Mouse (Mus musculus): ENCODE measurements at regions not wholly inside any gene's neighbourhood (a gene's known extent, or its start where the extent isn't known, plus 50 kb on each side); places are given as distances from the start of the nearest gene placed in this dataset.

DNA sequence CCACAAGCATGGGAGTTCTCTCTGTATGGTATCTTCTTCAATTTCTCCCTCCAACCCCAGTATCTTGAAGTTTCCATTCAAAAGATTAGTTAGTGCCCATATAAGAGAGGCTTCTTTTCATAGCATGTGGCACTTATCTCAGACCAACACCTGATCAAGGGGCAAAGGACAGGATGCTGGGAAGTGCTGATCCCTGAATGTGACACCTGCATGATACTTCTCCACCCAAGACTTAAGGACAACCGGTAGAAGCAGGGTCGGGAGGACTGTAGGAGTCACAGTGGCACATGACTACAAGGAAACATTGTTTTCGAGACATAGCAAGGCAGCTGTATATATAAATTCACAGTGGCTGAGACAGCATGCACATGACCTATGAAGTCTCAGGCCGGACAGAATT, 227.6 kb upstream of the Cwc22 start:
- Histone ChIP-seq H3K9me3 (replicated peaks; ENCODE audit: control insufficient read depth, low read length) (no peaks in the 10 kb centered on the region), H3K27me3 (ENCODE audit: control insufficient read depth, insufficient read depth, low read depth, low read length) (no peaks in the 10 kb centered on the region), H3K4me3 (ENCODE audit: low read depth, low read length) (no peak overlapping the region), H3K27ac (ENCODE audit: low read length) (no peak overlapping the region), H3K36me3 (ENCODE audit: control insufficient read depth, insufficient read depth) (no peaks in the 10 kb centered on the region), H3K4me2 (ENCODE audit: low read depth, low read length) (no peak overlapping the region), H3K9ac (ENCODE audit: low read depth, low read length) (no peak overlapping the region), H3K4me1 (ENCODE audit: control insufficient read depth, low read depth, low read length) (no peaks in the 10 kb centered on the region)
- no peak for ATAC-seq (ENCODE audit: low read depth)
- 48% methylated on average over 4 of the region's 4 CpGs for WGBS (ENCODE audit: insufficient replicate concordance)

DNA sequence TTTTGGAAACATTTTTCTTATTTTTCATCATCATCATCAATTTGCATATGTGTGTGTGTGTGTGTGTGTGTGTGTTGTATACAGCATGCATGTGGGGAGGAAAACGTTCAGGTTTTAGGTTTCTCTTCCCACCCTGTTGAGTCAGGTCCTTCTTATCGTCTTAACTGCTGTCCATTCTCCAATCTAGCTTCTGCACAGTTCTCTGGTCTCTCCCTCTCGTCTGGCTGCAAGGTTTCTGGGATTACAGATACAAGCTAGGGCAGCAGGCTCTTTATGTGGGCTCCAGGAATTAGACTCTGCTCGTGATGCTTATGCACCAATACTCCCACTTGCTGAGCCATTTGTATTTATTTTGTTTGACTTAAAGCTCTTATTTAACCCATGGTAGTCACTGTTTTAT, 226.6 kb upstream of the Cwc22 start:
- H3K4me3 ChIP-seq (ENCODE audit: low read depth, low read length), result no peak overlapping the region
- no peaks in the 10 kb centered on the region for H3K4me1 ChIP-seq (ENCODE audit: control insufficient read depth, low read depth, low read length)
- no peaks in the 10 kb centered on the region for H3K9me3 ChIP-seq (replicated peaks; ENCODE audit: control insufficient read depth, low read length)
- H3K27me3 ChIP-seq (ENCODE audit: control insufficient read depth, insufficient read depth, low read depth, low read length), result no peaks in the 10 kb centered on the region
- no peak overlapping the region for H3K27ac ChIP-seq (ENCODE audit: low read length)
- H3K9ac ChIP-seq (ENCODE audit: low read depth, low read length), result no peak overlapping the region
- no peaks in the 10 kb centered on the region for H3K36me3 ChIP-seq (ENCODE audit: control insufficient read depth, insufficient read depth)
- no peak for ATAC-seq (ENCODE audit: low read depth)
- no peak overlapping the region for H3K4me2 ChIP-seq (ENCODE audit: low read depth, low read length)
- WGBS (ENCODE audit: insufficient replicate concordance), result 45% methylated on average over 4 of the region's 4 CpGs

DNA sequence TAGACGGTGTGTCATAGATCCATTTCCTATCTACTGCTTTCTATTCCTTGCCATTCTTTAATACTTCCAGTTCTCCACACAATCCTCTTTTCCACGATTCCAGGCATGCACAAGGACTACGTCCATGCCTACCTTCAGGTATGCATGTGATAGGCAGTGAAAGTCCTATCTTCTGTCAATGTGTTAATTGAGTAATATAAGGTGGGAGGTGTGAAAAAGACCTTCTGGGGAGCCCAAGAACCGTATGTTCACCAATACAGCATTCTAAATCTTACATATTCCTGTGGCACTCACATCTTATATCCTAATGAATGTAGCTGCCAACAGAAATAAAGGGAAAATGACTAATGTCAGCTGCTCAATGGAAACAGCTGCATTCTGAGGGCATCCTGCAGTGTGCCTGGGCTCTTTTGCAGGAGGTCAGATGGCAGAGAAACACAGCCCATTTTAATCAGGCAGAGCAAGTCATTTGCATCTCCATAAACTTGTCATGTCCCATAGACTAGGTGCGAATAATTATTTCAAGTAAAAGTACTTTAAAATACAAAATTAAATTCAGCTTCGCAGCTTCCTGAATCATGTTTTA, 224.1 kb upstream of the Cwc22 start:
- ATAC-seq (ENCODE audit: low read depth), result no peak
- no peak overlapping the region for H3K4me2 ChIP-seq (ENCODE audit: low read depth, low read length)
- H3K27ac ChIP-seq (ENCODE audit: low read length), result no peak overlapping the region
- H3K9ac ChIP-seq (ENCODE audit: low read depth, low read length), result no peak overlapping the region
- H3K9me3 ChIP-seq (replicated peaks; ENCODE audit: control insufficient read depth, low read length), result no peaks in the 10 kb centered on the region
- no peak overlapping the region for H3K4me3 ChIP-seq (ENCODE audit: low read depth, low read length)
- 56% methylated on average over 6 of the region's 6 CpGs for WGBS (ENCODE audit: insufficient replicate concordance)
- no peaks in the 10 kb centered on the region for H3K4me1 ChIP-seq (ENCODE audit: control insufficient read depth, low read depth, low read length)
- H3K36me3 ChIP-seq (ENCODE audit: control insufficient read depth, insufficient read depth), result no peaks in the 10 kb centered on the region
- no peaks in the 10 kb centered on the region for H3K27me3 ChIP-seq (ENCODE audit: control insufficient read depth, insufficient read depth, low read depth, low read length)

DNA sequence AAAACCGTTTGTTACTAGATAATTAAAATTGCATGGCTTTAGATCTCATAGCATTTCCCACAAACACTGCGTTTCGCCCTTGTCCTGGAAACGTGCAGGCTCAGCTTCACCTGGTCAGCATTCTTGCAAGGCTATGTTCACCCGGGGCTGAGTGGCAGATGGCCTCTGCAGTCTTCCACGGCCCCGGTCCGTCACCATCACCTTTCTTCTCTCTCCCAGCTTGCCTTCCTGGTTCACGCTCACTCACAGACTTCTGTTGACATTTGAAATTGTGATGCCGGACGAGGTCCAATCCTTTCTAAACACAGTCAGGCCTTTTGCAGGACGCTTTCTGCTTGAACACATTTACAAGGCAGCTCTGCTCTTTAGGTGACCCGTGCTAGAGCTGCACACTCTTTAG, 219.3 kb upstream of the Cwc22 start:
- no peaks in the 10 kb centered on the region for H3K27me3 ChIP-seq (ENCODE audit: control insufficient read depth, insufficient read depth, low read depth, low read length)
- no peaks in the 10 kb centered on the region for H3K36me3 ChIP-seq (ENCODE audit: control insufficient read depth, insufficient read depth)
- no peak overlapping the region for H3K9ac ChIP-seq (ENCODE audit: low read depth, low read length)
- no peaks in the 10 kb centered on the region for H3K4me1 ChIP-seq (ENCODE audit: control insufficient read depth, low read depth, low read length)
- no peaks in the 10 kb centered on the region for H3K9me3 ChIP-seq (replicated peaks; ENCODE audit: control insufficient read depth, low read length)
- no peak overlapping the region for H3K4me2 ChIP-seq (ENCODE audit: low read depth, low read length)
- H3K4me3 ChIP-seq (ENCODE audit: low read depth, low read length), result no peak overlapping the region
- 71% methylated on average over 13 of the region's 13 CpGs for WGBS (ENCODE audit: insufficient replicate concordance)
- no peak overlapping the region for H3K27ac ChIP-seq (ENCODE audit: low read length)
- no peak for ATAC-seq (ENCODE audit: low read depth)

DNA sequence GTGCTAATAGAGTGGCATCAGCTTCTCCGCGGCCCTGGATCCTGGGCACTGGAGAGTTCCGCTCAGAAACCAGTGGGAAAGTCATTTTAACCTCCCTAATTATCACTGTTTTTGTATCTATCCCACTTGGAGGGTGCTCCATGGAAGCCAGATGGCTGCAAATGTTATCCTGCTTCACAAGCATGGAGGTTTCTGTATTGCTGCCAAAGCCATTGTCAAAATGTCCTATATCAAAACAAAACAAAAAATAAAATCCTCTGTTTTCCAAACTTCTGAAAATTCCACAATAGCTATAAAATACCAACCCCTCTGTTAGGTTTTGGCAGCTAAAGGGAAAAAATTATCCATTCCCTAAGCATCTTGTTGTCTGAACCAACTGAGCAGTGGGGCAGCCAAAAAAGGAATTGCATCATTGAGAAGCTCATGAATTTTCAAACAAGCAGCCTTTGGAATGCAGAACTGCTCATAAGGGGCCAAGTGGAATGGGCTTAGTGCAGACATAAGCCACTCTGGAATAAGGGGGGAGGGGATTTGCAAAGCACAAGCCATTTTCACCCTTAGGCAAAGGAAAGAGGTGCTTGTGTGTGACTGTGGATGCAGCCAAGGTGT, 213.8 kb upstream of the Cwc22 start:
- no peak for ATAC-seq (ENCODE audit: low read depth)
- H3K36me3 ChIP-seq (ENCODE audit: control insufficient read depth, insufficient read depth), result no peaks in the 10 kb centered on the region
- no peaks in the 10 kb centered on the region for H3K9me3 ChIP-seq (replicated peaks; ENCODE audit: control insufficient read depth, low read length)
- H3K9ac ChIP-seq (ENCODE audit: low read depth, low read length), result no peak overlapping the region
- no peaks in the 10 kb centered on the region for H3K27me3 ChIP-seq (ENCODE audit: control insufficient read depth, insufficient read depth, low read depth, low read length)
- no peaks in the 10 kb centered on the region for H3K4me1 ChIP-seq (ENCODE audit: control insufficient read depth, low read depth, low read length)
- WGBS (ENCODE audit: insufficient replicate concordance), result 68% methylated on average over 3 of the region's 3 CpGs
- H3K4me3 ChIP-seq (ENCODE audit: low read depth, low read length), result no peak overlapping the region
- no peak overlapping the region for H3K4me2 ChIP-seq (ENCODE audit: low read depth, low read length)
- no peak overlapping the region for H3K27ac ChIP-seq (ENCODE audit: low read length)

DNA sequence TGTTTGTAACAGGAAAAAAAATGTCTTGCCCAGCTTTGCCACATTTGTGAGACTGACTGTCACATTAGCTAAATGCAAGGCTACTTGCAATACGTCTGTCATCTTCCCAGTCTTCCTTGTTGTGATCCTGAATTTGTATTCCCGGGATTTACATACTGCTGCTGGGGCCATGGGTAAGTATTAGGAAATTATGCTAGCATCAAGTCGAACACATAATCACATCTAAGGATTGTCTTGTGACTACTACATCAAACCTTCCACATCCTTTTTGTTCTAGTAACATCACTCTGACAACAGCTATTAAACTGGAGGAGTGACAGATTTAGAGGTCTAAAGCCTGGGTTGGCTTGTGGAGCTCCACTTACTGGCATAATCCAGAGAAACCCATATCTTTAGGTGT, 164.2 kb upstream of the Cwc22 start:
- WGBS (ENCODE audit: insufficient replicate concordance), result 52% methylated on average over 3 of the region's 3 CpGs
- H3K4me2 ChIP-seq (ENCODE audit: low read depth, low read length), result no peak overlapping the region
- ATAC-seq (ENCODE audit: low read depth), result no peak
- H3K4me1 ChIP-seq (ENCODE audit: control insufficient read depth, low read depth, low read length), result no peaks in the 10 kb centered on the region
- no peaks in the 10 kb centered on the region for H3K27me3 ChIP-seq (ENCODE audit: control insufficient read depth, insufficient read depth, low read depth, low read length)
- H3K27ac ChIP-seq (ENCODE audit: low read length), result no peak overlapping the region
- no peak overlapping the region for H3K4me3 ChIP-seq (ENCODE audit: low read depth, low read length)
- H3K9me3 ChIP-seq (replicated peaks; ENCODE audit: control insufficient read depth, low read length), result no peaks in the 10 kb centered on the region
- no peaks in the 10 kb centered on the region for H3K36me3 ChIP-seq (ENCODE audit: control insufficient read depth, insufficient read depth)
- no peak overlapping the region for H3K9ac ChIP-seq (ENCODE audit: low read depth, low read length)

DNA sequence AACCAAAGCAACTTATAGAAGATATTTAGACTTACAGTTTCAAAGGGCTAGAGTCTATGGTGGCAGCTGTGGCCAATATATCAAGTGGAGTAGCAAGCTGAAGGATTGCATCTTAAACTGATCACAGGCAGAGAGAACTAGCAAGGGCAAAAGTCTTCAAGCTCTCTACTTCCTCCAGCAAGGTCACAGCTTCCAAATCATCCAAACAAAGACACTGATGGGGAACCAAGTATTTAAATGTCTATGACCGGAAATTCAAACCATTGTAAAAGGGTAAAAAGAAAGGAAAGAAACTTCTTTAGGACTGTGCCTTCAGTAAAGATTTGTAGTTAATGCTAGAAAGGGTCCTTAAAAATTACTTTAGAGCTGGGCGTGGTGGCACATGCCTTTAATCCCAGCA, 149.4 kb upstream of the Cwc22 start:
- Histone ChIP-seq H3K27me3 (ENCODE audit: control insufficient read depth, insufficient read depth, low read depth, low read length) (no peaks in the 10 kb centered on the region), H3K4me3 (ENCODE audit: low read depth, low read length) (no peak overlapping the region), H3K9me3 (replicated peaks; ENCODE audit: control insufficient read depth, low read length) (no peaks in the 10 kb centered on the region), H3K9ac (ENCODE audit: low read depth, low read length) (no peak overlapping the region), H3K4me1 (ENCODE audit: control insufficient read depth, low read depth, low read length) (no peaks in the 10 kb centered on the region), H3K27ac (ENCODE audit: low read length) (no peak overlapping the region), H3K4me2 (ENCODE audit: low read depth, low read length) (no peak overlapping the region), H3K36me3 (ENCODE audit: control insufficient read depth, insufficient read depth) (no peaks in the 10 kb centered on the region)
- 55% methylated on average over 2 of the region's 2 CpGs for WGBS (ENCODE audit: insufficient replicate concordance)
- no peak for ATAC-seq (ENCODE audit: low read depth)

DNA sequence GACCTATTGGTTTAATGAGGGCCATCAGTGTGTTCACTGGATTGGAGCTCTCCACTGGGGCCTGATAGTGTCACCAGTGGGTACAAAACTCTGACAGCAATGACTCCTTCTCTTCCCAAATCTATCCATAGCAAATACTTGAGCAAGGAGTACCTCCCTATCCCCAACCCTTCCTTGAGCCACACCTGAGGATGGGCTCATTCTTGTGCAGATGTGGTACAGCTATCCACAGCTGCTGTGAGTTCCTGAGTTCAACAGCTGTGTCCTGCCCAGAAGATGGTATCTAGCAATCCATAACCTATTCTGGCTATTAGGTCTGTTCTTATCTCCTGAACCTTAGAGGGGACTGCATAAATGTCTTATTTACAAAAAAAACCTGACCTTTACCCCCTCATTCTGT, 148.7 kb upstream of the Cwc22 start:
- no peak for ATAC-seq (ENCODE audit: low read depth)
- no peaks in the 10 kb centered on the region for H3K27me3 ChIP-seq (ENCODE audit: control insufficient read depth, insufficient read depth, low read depth, low read length)
- no peak overlapping the region for H3K4me2 ChIP-seq (ENCODE audit: low read depth, low read length)
- H3K4me1 ChIP-seq (ENCODE audit: control insufficient read depth, low read depth, low read length), result no peaks in the 10 kb centered on the region
- no peak overlapping the region for H3K9ac ChIP-seq (ENCODE audit: low read depth, low read length)
- H3K36me3 ChIP-seq (ENCODE audit: control insufficient read depth, insufficient read depth), result no peaks in the 10 kb centered on the region
- H3K9me3 ChIP-seq (replicated peaks; ENCODE audit: control insufficient read depth, low read length), result no peaks in the 10 kb centered on the region
- H3K27ac ChIP-seq (ENCODE audit: low read length), result no peak overlapping the region
- H3K4me3 ChIP-seq (ENCODE audit: low read depth, low read length), result no peak overlapping the region

DNA sequence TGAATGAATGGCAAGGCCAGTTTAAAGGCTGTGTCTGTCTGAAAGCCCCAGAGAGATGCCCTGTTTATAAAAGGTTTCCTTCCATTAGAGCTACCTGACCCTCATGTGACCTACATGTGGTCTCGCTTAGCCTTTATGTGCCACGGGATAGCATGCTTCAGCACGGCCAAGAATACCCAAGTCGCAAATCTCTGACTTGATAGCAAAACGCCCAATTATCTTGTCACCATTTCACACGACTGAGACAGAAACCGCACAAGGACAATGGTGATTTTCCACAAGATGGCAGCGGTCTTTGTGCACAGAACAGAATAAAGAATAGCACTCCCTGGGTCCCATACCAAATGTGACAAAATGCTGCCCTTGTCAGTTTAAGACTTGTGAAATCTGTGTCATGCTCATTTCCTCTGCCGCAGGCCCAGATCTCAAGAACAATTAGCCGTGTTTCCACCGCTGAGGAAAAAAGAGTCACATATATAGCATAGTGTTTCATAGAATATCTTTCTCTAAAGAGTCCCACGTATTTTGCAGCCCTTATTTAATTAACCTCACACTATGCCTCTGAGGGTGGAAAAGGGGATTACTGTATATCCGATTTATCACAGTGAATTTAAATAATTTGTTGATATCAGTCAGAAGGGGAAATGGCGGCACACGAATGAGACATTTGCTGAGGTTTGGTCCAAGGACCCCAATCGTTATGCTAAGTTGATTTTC, 118.3 kb upstream of the Cwc22 start:
- 73% methylated on average over 16 of the region's 16 CpGs for WGBS (ENCODE audit: insufficient replicate concordance)
- H3K36me3 ChIP-seq (ENCODE audit: control insufficient read depth, insufficient read depth), result no peaks in the 10 kb centered on the region
- ATAC-seq (ENCODE audit: low read depth), result no peak
- no peaks in the 10 kb centered on the region for H3K27me3 ChIP-seq (ENCODE audit: control insufficient read depth, insufficient read depth, low read depth, low read length)
- H3K9ac ChIP-seq (ENCODE audit: low read depth, low read length), result no peak overlapping the region
- H3K9me3 ChIP-seq (replicated peaks; ENCODE audit: control insufficient read depth, low read length), result no peaks in the 10 kb centered on the region
- no peak overlapping the region for H3K27ac ChIP-seq (ENCODE audit: low read length)
- no peak overlapping the region for H3K4me3 ChIP-seq (ENCODE audit: low read depth, low read length)
- no peak overlapping the region for H3K4me2 ChIP-seq (ENCODE audit: low read depth, low read length)
- H3K4me1 ChIP-seq (ENCODE audit: control insufficient read depth, low read depth, low read length), result no peaks in the 10 kb centered on the region
